Mouse (Mus musculus) MEL (cell line): ENCODE measurements at regions not wholly inside any gene's neighbourhood (a gene's known extent, or its start where the extent isn't known, plus 50 kb on each side); places are given as distances from the start of the nearest gene placed in this dataset.

Source experiments
- CHD1 ChIP-seq: IDR thresholded peaks from 2 replicates; pipeline ENCODE4 v1.6.1; 2012; ENCODE audit warnings: low read depth, mild to moderate bottlenecking, inconsistent platforms, low read length, improper control_type of control experiment
- CTCF ChIP-seq, 3 experiments: IDR thresholded peaks in 2 of 3; conservative IDR thresholded peaks in 1 of 3; 2 replicates each; pipeline ENCODE4 v1.5.1; 2011 to 2012; ENCODE audit warnings: low read length in 3 of 3, low read depth in 2 of 3, mild to moderate bottlenecking in 2 of 3, improper control_type of control experiment in 1 of 3, inconsistent platforms in 1 of 3, mixed read lengths in 1 of 3, moderate library complexity in 1 of 3; ENCODE audit not compliant: control insufficient read depth in 1 of 3, insufficient read depth in 1 of 3, poor library complexity in 1 of 3, severe bottlenecking in 1 of 3
- EP300 ChIP-seq, 2 experiments: IDR thresholded peaks; 2 replicates each; pipeline ENCODE4 v1.6.1; 2011; ENCODE audit warnings: improper control_type of control experiment in 2 of 2, low read length in 2 of 2, low read depth in 1 of 2, mild to moderate bottlenecking in 1 of 2
- POLR2A ChIP-seq, 2 experiments: IDR thresholded peaks; 2 replicates each; pipeline ENCODE4 v1.6.1; 2011 to 2012; ENCODE audit warnings: low read length in 2 of 2, mild to moderate bottlenecking in 2 of 2, control low read depth in 1 of 2, improper control_type of control experiment in 1 of 2, low read depth in 1 of 2, moderate library complexity in 1 of 2; ENCODE audit not compliant: control insufficient read depth in 1 of 2, insufficient read depth in 1 of 2, poor library complexity in 1 of 2
- TAL1 ChIP-seq: IDR thresholded peaks from 2 replicates; pipeline ENCODE4 v1.6.1; 2012; ENCODE audit warnings: mild to moderate bottlenecking, inconsistent platforms, low read length, moderate library complexity, mixed read lengths
- UBTF ChIP-seq: IDR thresholded peaks from 2 replicates; pipeline ENCODE4 v1.6.1; 2012; ENCODE audit warnings: low read depth, mild to moderate bottlenecking, inconsistent platforms, low read length, improper control_type of control experiment, moderate library complexity, borderline replicate concordance; ENCODE audit not compliant: insufficient read depth

DNA sequence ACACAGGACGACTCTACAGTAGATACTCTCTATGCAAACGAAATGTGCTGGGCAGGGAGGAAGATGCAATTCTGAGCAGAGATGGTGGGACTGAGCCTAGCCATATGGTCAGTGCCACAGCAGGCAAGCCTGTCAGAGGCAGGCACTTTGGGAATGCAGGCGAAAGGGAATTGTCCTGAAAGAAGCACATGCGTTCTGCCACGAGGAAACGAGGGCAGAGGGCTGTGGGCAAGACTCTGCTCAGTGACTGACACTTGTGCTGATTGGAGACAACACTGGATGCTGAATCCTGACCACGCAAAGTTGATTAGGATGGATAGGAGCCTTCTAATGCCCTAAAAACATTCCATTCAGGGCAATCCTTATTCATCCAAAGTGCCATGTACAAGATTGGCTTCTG lies 350.5 kb upstream of the Fam92a start:
- TF ChIP-seq UBTF, result no peak
- no peak for TF ChIP-seq CHD1
- no peak for TF ChIP-seq EP300 (IDR thresholded peaks at IDR 0.05; ENCODE audit: low read depth in 1 of 2, low read length in 2 of 2)
- no peak for TF ChIP-seq POLR2A (IDR thresholded peaks at IDR 0.05; ENCODE audit: control insufficient read depth in 1 of 2, insufficient read depth in 1 of 2, low read depth in 1 of 2, low read length in 2 of 2, poor library complexity in 1 of 2)
- no peak for TF ChIP-seq CTCF (IDR thresholded peaks at IDR 0.05 in 2 of 3, conservative IDR thresholded peaks at IDR 0.05 in 1 of 3; ENCODE audit: control insufficient read depth in 1 of 3, insufficient read depth in 1 of 3, low read depth in 2 of 3, low read length in 3 of 3, poor library complexity in 1 of 3, severe bottlenecking in 1 of 3)
- no peak for TF ChIP-seq TAL1
